Mouse (Mus musculus): ENCODE results near the gene Dync1i2. TPM values are rescaled to one million over a fixed set of nuclear protein-coding genes. Genes with fewer than 3 reads are reported as not detected.

Dync1i2 gene
- polyA plus RNA-seq, 1 experiment from 2014 or later, result 78.5 TPM

GRCm38 (mm10) chr2:71179716-71180115 lies 31.8 kb upstream of the Dync1i2 start:
- H3K27ac ChIP-seq (ENCODE audit: low read depth, low read length), result no peak overlapping the region
- no peak overlapping the region for H3K4me2 ChIP-seq
- H3K36me3 ChIP-seq (ENCODE audit: control insufficient read depth, insufficient read depth, low read length), result no peaks in the 10 kb centered on the region
- 76% methylated on average over 10 of the region's 10 CpGs for WGBS (ENCODE audit: insufficient replicate concordance)
- no peak overlapping the region for H3K4me3 ChIP-seq (ENCODE audit: low read depth, low read length)
- no peaks in the 10 kb centered on the region for H3K4me1 ChIP-seq (ENCODE audit: control insufficient read depth, insufficient read depth, low read length)
- no peaks in the 10 kb centered on the region for H3K27me3 ChIP-seq (ENCODE audit: control insufficient read depth, insufficient read depth, low read length)
- no peaks in the 10 kb centered on the region for H3K9me3 ChIP-seq (replicated peaks; ENCODE audit: control insufficient read depth, low read length)
- ATAC-seq (replicated peaks; ENCODE audit: insufficient number of reproducible peaks, low FRiP score, low TSS enrichment), result no peak
- H3K9ac ChIP-seq (ENCODE audit: low read depth, low read length), result no peak overlapping the region

GRCm38 (mm10) chr2:71180566-71181217 lies 30.8 kb upstream of the Dync1i2 start:
- Histone ChIP-seq H3K27me3 (ENCODE audit: control insufficient read depth, insufficient read depth, low read length) (no peaks in the 10 kb centered on the region), H3K36me3 (ENCODE audit: control insufficient read depth, insufficient read depth, low read length) (no peaks in the 10 kb centered on the region), H3K27ac (ENCODE audit: low read depth, low read length) (no peak overlapping the region), H3K4me3 (ENCODE audit: low read depth, low read length) (no peak overlapping the region), H3K4me1 (ENCODE audit: control insufficient read depth, insufficient read depth, low read length) (no peaks in the 10 kb centered on the region), H3K9ac (ENCODE audit: low read depth, low read length) (no peak overlapping the region), H3K4me2 (no peak overlapping the region), H3K9me3 (replicated peaks; ENCODE audit: control insufficient read depth, low read length) (no peaks in the 10 kb centered on the region)
- ATAC-seq (replicated peaks; ENCODE audit: insufficient number of reproducible peaks, low FRiP score, low TSS enrichment), result no peak
- WGBS (ENCODE audit: insufficient replicate concordance), result 50% methylated on average over 8 of the region's 8 CpGs

- Histone ChIP-seq H3K4me3 (ENCODE audit: low read depth, low read length) (no peak overlapping the region), H3K9ac (ENCODE audit: low read depth, low read length) (no peak overlapping the region), H3K4me1 (ENCODE audit: control insufficient read depth, insufficient read depth, low read length) (no peaks in the 10 kb centered on the region), H3K36me3 (ENCODE audit: control insufficient read depth, insufficient read depth, low read length) (no peaks in the 10 kb centered on the region), H3K9me3 (replicated peaks; ENCODE audit: control insufficient read depth, low read length) (no peaks in the 10 kb centered on the region), H3K4me2 (no peak overlapping the region), H3K27ac (ENCODE audit: low read depth, low read length) (no peak overlapping the region), H3K27me3 (ENCODE audit: control insufficient read depth, insufficient read depth, low read length) (no peaks in the 10 kb centered on the region)
- 55% methylated on average over 3 of the region's 3 CpGs for WGBS (ENCODE audit: insufficient replicate concordance)
- ATAC-seq (replicated peaks; ENCODE audit: insufficient number of reproducible peaks, low FRiP score, low TSS enrichment), result no peak
These were observed 23.6 kb upstream of the Dync1i2 start for GRCm38 (mm10) chr2:71187950-71188349.

GRCm38 (mm10) chr2:71188861-71189260 lies 22.6 kb upstream of the Dync1i2 start:
- H3K27ac ChIP-seq (ENCODE audit: low read depth, low read length), result no peak overlapping the region
- H3K4me3 ChIP-seq (ENCODE audit: low read depth, low read length), result no peak overlapping the region
- H3K4me1 ChIP-seq (ENCODE audit: control insufficient read depth, insufficient read depth, low read length), result no peaks in the 10 kb centered on the region
- no peaks in the 10 kb centered on the region for H3K9me3 ChIP-seq (replicated peaks; ENCODE audit: control insufficient read depth, low read length)
- H3K9ac ChIP-seq (ENCODE audit: low read depth, low read length), result no peak overlapping the region
- ATAC-seq (replicated peaks; ENCODE audit: insufficient number of reproducible peaks, low FRiP score, low TSS enrichment), result no peak
- no peaks in the 10 kb centered on the region for H3K36me3 ChIP-seq (ENCODE audit: control insufficient read depth, insufficient read depth, low read length)
- no peak overlapping the region for H3K4me2 ChIP-seq
- H3K27me3 ChIP-seq (ENCODE audit: control insufficient read depth, insufficient read depth, low read length), result no peaks in the 10 kb centered on the region
- WGBS (ENCODE audit: insufficient replicate concordance), result 47% methylated on average over 2 of the region's 2 CpGs

- no peaks in the 10 kb centered on the region for H3K4me1 ChIP-seq (ENCODE audit: control insufficient read depth, insufficient read depth, low read length)
- no peaks in the 10 kb centered on the region for H3K36me3 ChIP-seq (ENCODE audit: control insufficient read depth, insufficient read depth, low read length)
- ATAC-seq (replicated peaks; ENCODE audit: insufficient number of reproducible peaks, low FRiP score, low TSS enrichment), result no peak
- peak overlapping the region; percentile 38; the same call in 1 of the 2 replicates for H3K4me2 ChIP-seq
- WGBS (ENCODE audit: insufficient replicate concordance), result 33% methylated on average over 16 of the region's 16 CpGs
- no peak overlapping the region for H3K9ac ChIP-seq (ENCODE audit: low read depth, low read length)
- no peaks in the 10 kb centered on the region for H3K9me3 ChIP-seq (replicated peaks; ENCODE audit: control insufficient read depth, low read length)
- H3K4me3 ChIP-seq (ENCODE audit: low read depth, low read length), result no peak overlapping the region
- H3K27ac ChIP-seq (ENCODE audit: low read depth, low read length), result no peak overlapping the region
- no peaks in the 10 kb centered on the region for H3K27me3 ChIP-seq (ENCODE audit: control insufficient read depth, insufficient read depth, low read length)
These were observed 19.9 kb upstream of the Dync1i2 start for GRCm38 (mm10) chr2:71191391-71192194.

GRCm38 (mm10) chr2:71192195-71192807 lies 19.2 kb upstream of the Dync1i2 start:
- H3K4me2 ChIP-seq, result peak overlapping the region; percentile 38
- H3K9ac ChIP-seq (ENCODE audit: low read depth, low read length), result no peak overlapping the region
- H3K4me3 ChIP-seq (ENCODE audit: low read depth, low read length), result no peak overlapping the region
- no peaks in the 10 kb centered on the region for H3K36me3 ChIP-seq (ENCODE audit: control insufficient read depth, insufficient read depth, low read length)
- 48% methylated on average over 17 of the region's 17 CpGs for WGBS (ENCODE audit: insufficient replicate concordance)
- ATAC-seq (replicated peaks; ENCODE audit: insufficient number of reproducible peaks, low FRiP score, low TSS enrichment), result no peak
- no peaks in the 10 kb centered on the region for H3K4me1 ChIP-seq (ENCODE audit: control insufficient read depth, insufficient read depth, low read length)
- no peak overlapping the region for H3K27ac ChIP-seq (ENCODE audit: low read depth, low read length)
- no peaks in the 10 kb centered on the region for H3K9me3 ChIP-seq (replicated peaks; ENCODE audit: control insufficient read depth, low read length)
- H3K27me3 ChIP-seq (ENCODE audit: control insufficient read depth, insufficient read depth, low read length), result no peaks in the 10 kb centered on the region

GRCm38 (mm10) chr2:71194137-71194960 lies 17.2 kb upstream of the Dync1i2 start:
- no peaks in the 10 kb centered on the region for H3K4me1 ChIP-seq (ENCODE audit: control insufficient read depth, insufficient read depth, low read length)
- H3K36me3 ChIP-seq (ENCODE audit: control insufficient read depth, insufficient read depth, low read length), result no peaks in the 10 kb centered on the region
- H3K9me3 ChIP-seq (replicated peaks; ENCODE audit: control insufficient read depth, low read length), result no peaks in the 10 kb centered on the region
- no peak overlapping the region for H3K27ac ChIP-seq (ENCODE audit: low read depth, low read length)
- 72% methylated on average over 10 of the region's 10 CpGs for WGBS (ENCODE audit: insufficient replicate concordance)
- no peak overlapping the region for H3K4me3 ChIP-seq (ENCODE audit: low read depth, low read length)
- H3K9ac ChIP-seq (ENCODE audit: low read depth, low read length), result no peak overlapping the region
- H3K27me3 ChIP-seq (ENCODE audit: control insufficient read depth, insufficient read depth, low read length), result no peaks in the 10 kb centered on the region
- H3K4me2 ChIP-seq, result no peak overlapping the region
- ATAC-seq (replicated peaks; ENCODE audit: insufficient number of reproducible peaks, low FRiP score, low TSS enrichment), result no peak

- no peak overlapping the region for H3K27ac ChIP-seq (ENCODE audit: low read depth, low read length)
These were observed 14.6 kb upstream of the Dync1i2 start for GRCm38 (mm10) chr2:71196947-71197346.

More at GRCm38 (mm10) chr2:71196947-71197346, 14.6 kb upstream of the Dync1i2 start:
- H3K36me3 ChIP-seq (ENCODE audit: control insufficient read depth, insufficient read depth, low read length), result no peaks in the 10 kb centered on the region
- no peak overlapping the region for H3K9ac ChIP-seq (ENCODE audit: low read depth, low read length)
- no peak for ATAC-seq (replicated peaks; ENCODE audit: insufficient number of reproducible peaks, low FRiP score, low TSS enrichment)
- no peaks in the 10 kb centered on the region for H3K4me1 ChIP-seq (ENCODE audit: control insufficient read depth, insufficient read depth, low read length)
- H3K4me2 ChIP-seq, result no peak overlapping the region
- no peaks in the 10 kb centered on the region for H3K27me3 ChIP-seq (ENCODE audit: control insufficient read depth, insufficient read depth, low read length)
- H3K4me3 ChIP-seq (ENCODE audit: low read depth, low read length), result no peak overlapping the region
- no peaks in the 10 kb centered on the region for H3K9me3 ChIP-seq (replicated peaks; ENCODE audit: control insufficient read depth, low read length)
- 64% methylated on average over 4 of the region's 4 CpGs for WGBS (ENCODE audit: insufficient replicate concordance)

Data from heart, embryonic 11.5 days (tissue).